Mouse (Mus musculus): ENCODE measurements at regions not wholly inside any gene's neighbourhood (a gene's known extent, or its start where the extent isn't known, plus 50 kb on each side); places are given as distances from the start of the nearest gene placed in this dataset.
"Not testable (repeated sequence)": the region's sequence is repeated elsewhere in the genome, so short reads cannot be mapped to it uniquely, and the experiment has no call there.

DNA sequence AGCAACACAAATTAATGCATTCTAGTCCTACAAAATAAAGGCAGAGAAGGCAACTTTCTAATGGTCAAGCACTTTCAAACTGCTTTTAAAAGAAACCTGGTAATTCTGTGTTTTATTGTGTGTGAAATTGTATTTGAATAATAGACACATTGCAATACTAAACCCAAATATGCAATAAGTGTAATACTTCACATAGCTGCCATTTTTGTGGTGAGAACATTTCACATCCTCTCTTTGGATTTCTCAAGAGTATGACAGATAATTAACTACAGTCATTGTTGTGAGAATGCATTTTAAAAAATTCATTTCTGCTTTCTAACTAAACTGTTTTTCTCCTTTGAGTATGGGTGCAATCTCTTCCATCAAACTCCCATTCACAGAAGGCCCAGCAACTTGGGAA is 256.4 kb downstream of the Sema3d start:
- intact Hi-C loops (cut with DNase I), result no loop called here
- H3K4me3 ChIP-seq, result no peak overlapping the region

DNA sequence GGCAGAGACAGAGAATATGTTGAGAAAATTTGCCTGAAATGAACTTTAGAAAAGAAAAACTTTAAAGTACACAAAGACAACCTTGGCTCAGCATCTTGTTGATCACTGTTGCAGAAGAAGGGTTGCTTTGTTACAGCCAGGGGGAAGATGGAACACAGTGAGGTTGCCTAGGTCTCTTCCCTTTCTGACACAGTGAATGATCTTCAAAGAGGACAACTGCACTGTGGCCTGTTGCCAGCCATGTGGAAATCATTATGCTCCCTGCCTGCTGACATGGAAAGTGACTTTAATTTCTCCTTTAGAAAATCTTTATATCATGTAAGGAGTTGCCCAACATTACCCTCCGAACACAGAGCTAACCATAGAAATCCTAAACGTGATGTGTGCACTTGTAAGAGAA is 263.1 kb downstream of the Sema3d start:
- no peak for DNase-seq (ENCODE audit: extremely low spot score in 1 of 2, low spot score in 2 of 2)
- H3K4me3 ChIP-seq, result no peak overlapping the region
- intact Hi-C loops (cut with DNase I), result no loop called here
- no peak for TF ChIP-seq CTCF (IDR thresholded peaks at IDR 0.05)
- no peak overlapping the region for H3K27ac ChIP-seq

More for the DNA sequence above, 256.4 kb downstream of the Sema3d start:
- no peak for DNase-seq (ENCODE audit: extremely low spot score in 1 of 2, low spot score in 2 of 2)
- TF ChIP-seq CTCF (IDR thresholded peaks at IDR 0.05), result no peak
- no peak overlapping the region for H3K27ac ChIP-seq

- intact Hi-C loops (cut with DNase I), result no loop called here
- Histone ChIP-seq H3K27ac (no peak overlapping the region), H3K4me3 (no peak overlapping the region)
- TF ChIP-seq CTCF (IDR thresholded peaks at IDR 0.05), result no peak
- DNase-seq (ENCODE audit: extremely low spot score in 1 of 2, low spot score in 2 of 2), result no peak
Measured at GRCm38 (mm10) chr5:12673666-12674065, 290.5 kb downstream of the Sema3d start.

- DNase-seq (ENCODE audit: extremely low spot score in 1 of 2, low spot score in 2 of 2), result no peak
- H3K27ac ChIP-seq, result no peak overlapping the region
- H3K4me3 ChIP-seq, result no peak overlapping the region
- intact Hi-C loops (cut with DNase I), result no loop called here
- TF ChIP-seq CTCF (IDR thresholded peaks at IDR 0.05), result no peak
Measured at GRCm38 (mm10) chr5:12674134-12674533, 290.9 kb downstream of the Sema3d start.

GRCm38 (mm10) chr5:12676712-12677111 is 293.5 kb downstream of the Sema3d start:
- no peak for DNase-seq (ENCODE audit: extremely low spot score in 1 of 2, low spot score in 2 of 2)
- intact Hi-C loops (cut with DNase I), result no loop called here
- Histone ChIP-seq H3K4me3 (no peak overlapping the region), H3K27ac (no peak overlapping the region)
- no peak for TF ChIP-seq CTCF (IDR thresholded peaks at IDR 0.05)

DNA sequence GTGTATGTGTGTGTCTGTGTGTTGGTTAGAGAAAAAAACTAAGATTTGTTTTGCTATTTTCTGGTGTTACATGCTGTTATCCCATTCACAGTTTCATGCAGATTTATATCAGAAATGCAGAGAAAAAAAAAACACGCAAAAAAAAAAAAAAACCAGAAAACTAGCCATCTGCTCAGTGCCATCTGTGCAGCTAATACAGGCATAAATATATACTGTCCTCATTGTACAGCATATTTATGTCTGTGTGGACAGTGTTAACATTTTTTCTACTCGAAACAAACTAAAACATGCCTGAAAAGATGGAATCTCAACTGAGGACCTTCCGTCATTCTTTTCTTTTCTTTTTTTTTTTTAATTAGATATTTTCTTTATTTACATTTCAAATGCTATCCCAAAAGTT is 331.7 kb downstream of the Sema3d start:
- no peak for DNase-seq (ENCODE audit: extremely low spot score in 1 of 2, low spot score in 2 of 2)
- TF ChIP-seq CTCF (IDR thresholded peaks at IDR 0.05), result no peak
- Histone ChIP-seq H3K27ac (no peak overlapping the region), H3K4me3 (no peak overlapping the region)
- intact Hi-C loops (cut with DNase I), result loop anchor here (10.0 kb wide), 1 partner anchor 670 kb away; no protein-coding TSS in a partner anchor

GRCm38 (mm10) chr5:12751514-12751913 is 368.3 kb downstream of the Sema3d start:
- DNase-seq (ENCODE audit: extremely low spot score in 1 of 2, low spot score in 2 of 2), result no peak
- Histone ChIP-seq H3K27ac (no peak overlapping the region), H3K4me3 (no peak overlapping the region)
- TF ChIP-seq CTCF (IDR thresholded peaks at IDR 0.05), result no peak
- intact Hi-C loops (cut with DNase I), result no loop called here

DNA sequence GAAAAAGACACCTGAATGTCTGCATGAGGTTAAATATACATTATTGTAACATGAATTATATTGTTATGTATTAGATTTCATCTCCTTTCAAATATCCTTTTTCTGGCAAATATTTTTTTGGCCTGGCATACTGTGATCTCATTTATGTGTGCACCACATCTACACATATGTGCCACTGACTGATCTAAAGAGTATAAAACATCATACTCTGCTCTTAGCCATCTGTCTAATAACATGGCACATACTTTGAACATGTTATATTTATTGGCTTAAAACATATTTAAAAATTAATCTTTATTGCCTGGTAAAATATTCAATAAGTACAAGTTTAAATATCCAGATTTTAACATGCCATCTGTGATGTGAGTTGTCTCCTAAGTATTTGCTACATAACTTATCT is 365.6 kb upstream of the Sema3a start:
- intact Hi-C loops (cut with DNase I), result no loop called here
- Histone ChIP-seq H3K4me3 (no peak overlapping the region), H3K27ac (no peak overlapping the region)
- no peak for DNase-seq (ENCODE audit: extremely low spot score in 1 of 2, low spot score in 2 of 2)
- TF ChIP-seq CTCF (IDR thresholded peaks at IDR 0.05), result no peak

GRCm38 (mm10) chr5:12767383-12767782 is 357.8 kb upstream of the Sema3a start:
- Histone ChIP-seq H3K27ac (no peak overlapping the region), H3K4me3 (no peak overlapping the region)
- no peak for DNase-seq (ENCODE audit: extremely low spot score in 1 of 2, low spot score in 2 of 2)
- no peak for TF ChIP-seq CTCF (IDR thresholded peaks at IDR 0.05)
- intact Hi-C loops (cut with DNase I), result no loop called here

DNA sequence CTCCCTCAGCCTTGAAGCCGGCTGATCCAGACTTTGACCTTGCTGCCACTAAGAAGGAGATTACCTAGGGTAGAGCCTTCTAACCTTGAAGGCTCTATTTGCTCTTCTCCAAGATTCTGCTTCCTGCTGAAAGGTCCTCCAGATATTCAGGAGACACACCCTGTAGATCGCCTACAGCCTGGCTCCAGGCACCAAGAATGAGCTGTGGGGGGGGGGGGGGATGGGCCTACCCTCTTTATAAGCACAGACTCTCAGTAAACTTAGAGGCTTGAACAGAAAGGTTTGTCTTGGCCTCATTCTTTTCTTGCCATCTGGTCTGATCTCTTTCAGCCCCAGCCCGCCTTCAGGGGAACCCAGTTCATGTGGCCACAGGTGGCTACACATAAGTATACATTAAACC is 342.5 kb upstream of the Sema3a start:
- no peak for DNase-seq (ENCODE audit: extremely low spot score in 1 of 2, low spot score in 2 of 2)
- no peak for TF ChIP-seq CTCF (IDR thresholded peaks at IDR 0.05)
- intact Hi-C loops (cut with DNase I), result no loop called here

GRCm38 (mm10) chr5:12808729-12809128 is 316.5 kb upstream of the Sema3a start:
- Histone ChIP-seq H3K27ac (no peak overlapping the region), H3K4me3 (no peak overlapping the region)
- no peak for DNase-seq (ENCODE audit: extremely low spot score in 1 of 2, low spot score in 2 of 2)
- intact Hi-C loops (cut with DNase I), result no loop called here
- TF ChIP-seq CTCF (IDR thresholded peaks at IDR 0.05), result no peak

More for the DNA sequence above, 342.5 kb upstream of the Sema3a start:
- Histone ChIP-seq H3K4me3 (no peak overlapping the region), H3K27ac (no peak overlapping the region)

- no peak overlapping the region for H3K4me3 ChIP-seq
- DNase-seq (ENCODE audit: extremely low spot score in 1 of 2, low spot score in 2 of 2), result no peak
- H3K27ac ChIP-seq, result no peak overlapping the region
- intact Hi-C loops (cut with DNase I), result no loop called here
- no peak for TF ChIP-seq CTCF (IDR thresholded peaks at IDR 0.05)
Measured at GRCm38 (mm10) chr5:12809884-12810283, 315.3 kb upstream of the Sema3a start.

DNA sequence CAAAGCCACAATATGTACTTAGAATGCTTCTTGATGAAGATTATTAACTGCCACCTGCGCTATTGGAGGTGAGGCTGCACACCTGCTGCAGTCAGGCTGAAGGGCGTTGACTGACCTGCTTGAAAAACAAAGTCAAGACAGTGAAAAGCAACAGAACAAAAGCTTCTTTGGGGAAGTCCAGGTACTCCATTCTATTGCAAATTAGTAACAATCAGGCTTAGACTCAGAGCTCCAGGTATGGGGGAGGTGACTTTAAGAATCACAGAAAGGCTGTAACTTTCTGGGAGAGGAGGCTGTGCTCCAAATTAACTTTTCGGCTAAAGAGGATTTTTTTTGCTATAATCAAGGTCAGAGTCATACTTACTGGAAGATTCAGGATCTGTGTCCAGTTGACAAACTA is 278.0 kb upstream of the Sema3a start:
- H3K4me3 ChIP-seq; intact Hi-C loops (cut with DNase I); H3K27ac ChIP-seq; DNase-seq (ENCODE audit: extremely low spot score in 1 of 2, low spot score in 2 of 2): not testable (repeated sequence)

GRCm38 (mm10) chr5:12856869-12857268 is 268.3 kb upstream of the Sema3a start:
- no peak for DNase-seq (ENCODE audit: extremely low spot score in 1 of 2, low spot score in 2 of 2)
- no peak for TF ChIP-seq CTCF (IDR thresholded peaks at IDR 0.05)
- intact Hi-C loops (cut with DNase I), result no loop called here
- H3K27ac ChIP-seq, result no peak overlapping the region
- H3K4me3 ChIP-seq, result no peak overlapping the region
